Mouse (Mus musculus) kidney, postnatal 0 days (tissue): ENCODE results near the gene Tmem131. TPM values are rescaled to one million over a fixed set of nuclear protein-coding genes. Genes with fewer than 3 reads are reported as not detected.

ENCODE experiments used
- ATAC-seq: fragments of 200-750 bp; cut with Nextera tagmentation; replicated peaks from 2 replicates; pipeline ENCODE4 v1.8.0; 2017; ENCODE audit warnings: low read depth, moderate number of reproducible peaks, moderate TSS enrichment, moderate library complexity; ENCODE audit not compliant: low FRiP score
- DNase-seq: peaks from one replicate; pipeline ENCODE4 v3.0.0-alpha.2; 2016; ENCODE audit warnings: low spot score
- H3K27ac ChIP-seq: fragments of 300-500 bp; sonication (generic); 2 replicates; pipeline ENCODE4 v1.5.1; 2014; ENCODE audit warnings: mild to moderate bottlenecking
- H3K27me3 ChIP-seq: fragments of 300-500 bp; sonication (generic); 2 replicates; pipeline ENCODE4 v1.6.1; 2014; ENCODE audit warnings: low read length, mixed read lengths; ENCODE audit not compliant: insufficient read depth
- H3K36me3 ChIP-seq: fragments of 300-500 bp; sonication (generic); 2 replicates; pipeline ENCODE4 v1.6.1; 2014; ENCODE audit warnings: low read length, mixed read lengths; ENCODE audit not compliant: insufficient read depth
- H3K4me1 ChIP-seq: fragments of 300-500 bp; sonication (generic); replicated peaks from 2 replicates; pipeline ENCODE4 v1.6.1; 2014; ENCODE audit warnings: antibody characterized with exemption, low read length, mixed read lengths; ENCODE audit not compliant: insufficient read depth
- H3K4me2 ChIP-seq: fragments of 300-500 bp; sonication (generic); 2 replicates; pipeline ENCODE4 v1.6.1; 2014; ENCODE audit warnings: mild to moderate bottlenecking, low read length, moderate library complexity, mixed read lengths
- H3K4me3 ChIP-seq: fragments of 300-500 bp; sonication (generic); replicated peaks from 2 replicates; pipeline ENCODE4 v1.5.1; 2014; ENCODE audit warnings: low read depth, low read length
- H3K9ac ChIP-seq: fragments of 300-500 bp; sonication (generic); 2 replicates; pipeline ENCODE4 v1.6.1; 2014; ENCODE audit warnings: low read depth, low read length
- H3K9me3 ChIP-seq: fragments of 300-500 bp; sonication (generic); replicated peaks from 2 replicates; pipeline ENCODE4 v1.6.1; 2016; ENCODE audit warnings: low read length, inconsistent platforms, mixed read lengths
- CTCF ChIP-seq: IDR thresholded peaks from 2 replicates; pipeline ENCODE4 v1.5.1; 2016; ENCODE audit warnings: antibody characterized with exemption, low read depth, mild to moderate bottlenecking, moderate library complexity
- WGBS: fragments of 180-500 bp; shearing (Covaris S2); extraction: QIAGEN DNeasy Blood & Tissue Kit; methylation state at CpG from one replicate; pipeline ENCODE4 v1.1.7; 2014; 5-methylcytosine and 5-hydroxymethylcytosine counted together
- polyA plus RNA-seq: library from polyadenylated mRNA; unstranded; fragments of >200 nt; fragmentation: Nextera tagmentation; extraction: Ambion mirVana; gene quantifications from 2 replicates; pipeline ENCODE4 v1.2.1, GENCODE M21; 2015

The Tmem131 gene
- polyA plus RNA-seq, 1 experiment from 2014 or later, result 9.0 TPM

DNA sequence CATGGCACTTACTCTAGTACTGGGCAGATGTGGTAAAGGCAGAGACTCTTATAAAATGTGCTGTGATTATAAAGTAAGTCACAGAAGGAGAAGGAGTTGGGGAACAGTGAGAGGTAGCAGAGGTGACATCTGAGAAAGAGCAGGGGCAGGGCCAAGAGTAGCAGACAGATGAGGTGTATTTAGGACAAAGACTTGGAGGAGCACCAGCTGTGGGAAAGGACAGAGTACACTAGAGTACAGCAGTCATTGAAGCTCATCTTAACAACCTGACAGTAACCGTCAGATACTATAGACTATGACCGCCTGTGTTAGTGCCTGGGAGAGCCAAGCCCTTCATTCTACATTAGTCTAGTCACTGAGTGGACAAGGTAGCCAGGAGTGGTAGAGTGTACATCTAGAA lies 102.5 kb downstream of the Tmem131 start:
- peaks cover 20% of the 10 kb centered on the region for H3K36me3 ChIP-seq
- no peak overlapping the region for H3K9ac ChIP-seq
- H3K4me1 ChIP-seq, result no peaks in the 10 kb centered on the region
- no peak for TF ChIP-seq CTCF
- H3K9me3 ChIP-seq, result no peaks in the 10 kb centered on the region
- H3K27me3 ChIP-seq, result no peaks in the 10 kb centered on the region
- ATAC-seq (no peak), DNase-seq (no peak)
- no peak overlapping the region for H3K27ac ChIP-seq
- no peak overlapping the region for H3K4me3 ChIP-seq
- no peak overlapping the region for H3K4me2 ChIP-seq
- 91% methylated on average over 2 of the region's 2 CpGs for WGBS

DNA sequence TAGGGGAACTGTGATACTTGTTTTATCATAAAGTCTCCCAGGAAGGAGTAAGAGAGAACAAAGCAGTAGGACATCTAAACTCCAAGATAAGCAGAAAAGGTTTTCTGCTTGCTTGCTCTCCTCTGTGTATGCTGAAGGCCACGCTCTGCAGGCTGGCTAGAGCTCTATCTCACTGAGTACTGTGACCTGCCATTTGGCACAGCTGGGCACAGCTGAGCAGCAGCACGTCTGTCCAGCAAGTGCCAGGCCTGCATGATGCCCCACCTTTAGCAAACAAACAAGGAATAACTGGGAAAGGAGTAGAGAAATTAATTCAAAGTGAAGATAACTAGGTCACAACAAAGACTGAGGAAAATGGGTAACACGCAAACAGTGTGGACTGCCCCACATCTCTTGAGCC lies 103.6 kb downstream of the Tmem131 start:
- H3K36me3 ChIP-seq, result peaks cover 20% of the 10 kb centered on the region
- DNase-seq (no peak), ATAC-seq (no peak)
- 89% methylated on average over 3 of the region's 3 CpGs for WGBS
- no peaks in the 10 kb centered on the region for H3K4me1 ChIP-seq
- H3K4me3 ChIP-seq, result no peak overlapping the region
- H3K9me3 ChIP-seq, result no peaks in the 10 kb centered on the region
- no peak overlapping the region for H3K9ac ChIP-seq
- TF ChIP-seq CTCF, result no peak
- H3K27ac ChIP-seq, result no peak overlapping the region
- no peaks in the 10 kb centered on the region for H3K27me3 ChIP-seq
- H3K4me2 ChIP-seq, result no peak overlapping the region

DNA sequence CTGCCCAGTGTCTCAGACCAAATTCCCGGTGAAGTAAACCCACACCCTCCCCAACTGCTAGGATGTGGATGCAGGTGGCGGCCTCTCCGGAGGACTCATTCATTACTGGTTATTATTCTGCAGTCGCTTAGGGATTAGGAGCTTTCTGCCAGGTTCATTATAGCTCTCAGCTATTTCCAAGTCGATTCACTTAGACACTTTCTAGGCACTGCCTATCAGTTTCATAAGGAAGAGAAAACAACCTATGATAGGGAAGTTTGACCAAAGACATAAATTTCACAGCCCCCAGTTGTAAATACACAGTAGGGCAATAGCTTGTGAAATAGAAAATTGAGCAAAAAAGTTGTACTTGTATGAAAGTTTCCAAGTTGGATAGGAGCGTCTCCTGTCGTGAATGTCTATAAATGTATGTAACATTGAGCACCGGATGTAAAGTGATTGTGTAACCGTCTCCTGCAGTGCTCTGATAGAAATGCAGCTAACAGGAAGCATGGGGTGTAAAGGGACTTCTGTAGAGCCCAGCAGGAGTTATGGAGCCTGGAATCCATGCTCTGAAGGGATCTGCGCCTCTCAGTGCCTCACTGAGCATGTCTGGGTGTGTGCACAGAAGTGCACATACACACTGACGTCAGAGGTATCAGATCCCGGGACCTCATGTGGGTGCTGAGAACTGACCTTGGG lies 107.1 kb downstream of the Tmem131 start:
- no peak for TF ChIP-seq CTCF
- H3K27ac ChIP-seq, result no peak overlapping the region
- H3K36me3 ChIP-seq, result peaks cover 36% of the 10 kb centered on the region

DNA sequence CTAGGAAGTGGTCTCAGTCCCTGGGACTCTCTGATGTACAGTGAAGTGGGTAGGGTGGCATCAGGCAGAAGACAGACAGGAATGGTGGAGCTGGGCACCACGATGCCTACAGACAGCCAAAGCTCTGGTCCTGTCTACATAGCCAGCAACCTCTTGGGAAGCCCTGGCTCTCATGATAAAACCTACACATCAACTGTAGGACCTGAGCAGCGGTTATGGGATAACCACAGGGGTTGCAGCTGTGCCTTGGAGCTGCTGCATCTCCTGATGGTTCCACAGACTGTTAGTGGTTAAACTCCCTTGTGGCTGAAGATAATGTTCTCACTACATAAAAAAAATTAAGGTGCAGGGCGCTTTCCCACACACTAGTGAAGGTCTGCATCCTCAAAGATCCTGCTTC lies 107.9 kb downstream of the Tmem131 start:
- 91% methylated on average over 3 of the region's 3 CpGs for WGBS
- TF ChIP-seq CTCF, result no peak
- Histone ChIP-seq H3K27ac (no peak overlapping the region), H3K4me1 (no peaks in the 10 kb centered on the region), H3K36me3 (peaks cover 38% of the 10 kb centered on the region), H3K9ac (no peak overlapping the region), H3K9me3 (no peaks in the 10 kb centered on the region), H3K4me2 (no peak overlapping the region), H3K4me3 (no peak overlapping the region), H3K27me3 (no peaks in the 10 kb centered on the region)
- ATAC-seq (no peak), DNase-seq (no peak)

More for the DNA sequence above, 107.1 kb downstream of the Tmem131 start:
- Histone ChIP-seq H3K9me3 (no peaks in the 10 kb centered on the region), H3K4me1 (no peaks in the 10 kb centered on the region), H3K4me3 (no peak overlapping the region), H3K27me3 (no peaks in the 10 kb centered on the region), H3K4me2 (no peak overlapping the region), H3K9ac (no peak overlapping the region)
- DNase-seq, result no peak
- ATAC-seq, result no peak
- WGBS, result 84% methylated on average over 12 of the region's 12 CpGs

DNA sequence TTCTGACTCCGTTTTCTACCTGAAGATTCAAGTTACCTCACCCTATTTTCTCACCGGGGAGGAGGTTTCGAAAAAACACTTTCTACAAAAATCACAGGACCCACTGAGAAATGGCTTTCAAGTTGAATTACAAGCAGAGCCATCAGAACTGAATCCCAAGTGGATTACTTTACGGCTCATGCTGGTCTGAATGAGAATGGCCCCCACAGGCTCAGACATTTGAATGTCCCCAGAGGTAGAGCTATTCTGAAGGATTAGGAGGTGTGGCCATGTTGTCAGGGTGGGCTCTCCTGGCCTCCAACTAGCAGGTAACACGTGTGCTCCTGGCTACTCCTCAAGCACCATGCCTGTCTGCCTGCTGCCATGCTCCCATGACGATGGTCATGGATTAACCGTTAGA lies 109.4 kb downstream of the Tmem131 start:
- no peak for TF ChIP-seq CTCF
- no peak overlapping the region for H3K9ac ChIP-seq
- WGBS, result 90% methylated on average over 7 of the region's 7 CpGs
- H3K27me3 ChIP-seq, result no peaks in the 10 kb centered on the region
- DNase-seq (no peak), ATAC-seq (no peak)
- no peak overlapping the region for H3K4me2 ChIP-seq
- no peak overlapping the region for H3K27ac ChIP-seq
- no peak overlapping the region for H3K4me3 ChIP-seq
- H3K4me1 ChIP-seq, result no peaks in the 10 kb centered on the region
- H3K9me3 ChIP-seq, result no peaks in the 10 kb centered on the region
- peaks cover 29% of the 10 kb centered on the region for H3K36me3 ChIP-seq

DNA sequence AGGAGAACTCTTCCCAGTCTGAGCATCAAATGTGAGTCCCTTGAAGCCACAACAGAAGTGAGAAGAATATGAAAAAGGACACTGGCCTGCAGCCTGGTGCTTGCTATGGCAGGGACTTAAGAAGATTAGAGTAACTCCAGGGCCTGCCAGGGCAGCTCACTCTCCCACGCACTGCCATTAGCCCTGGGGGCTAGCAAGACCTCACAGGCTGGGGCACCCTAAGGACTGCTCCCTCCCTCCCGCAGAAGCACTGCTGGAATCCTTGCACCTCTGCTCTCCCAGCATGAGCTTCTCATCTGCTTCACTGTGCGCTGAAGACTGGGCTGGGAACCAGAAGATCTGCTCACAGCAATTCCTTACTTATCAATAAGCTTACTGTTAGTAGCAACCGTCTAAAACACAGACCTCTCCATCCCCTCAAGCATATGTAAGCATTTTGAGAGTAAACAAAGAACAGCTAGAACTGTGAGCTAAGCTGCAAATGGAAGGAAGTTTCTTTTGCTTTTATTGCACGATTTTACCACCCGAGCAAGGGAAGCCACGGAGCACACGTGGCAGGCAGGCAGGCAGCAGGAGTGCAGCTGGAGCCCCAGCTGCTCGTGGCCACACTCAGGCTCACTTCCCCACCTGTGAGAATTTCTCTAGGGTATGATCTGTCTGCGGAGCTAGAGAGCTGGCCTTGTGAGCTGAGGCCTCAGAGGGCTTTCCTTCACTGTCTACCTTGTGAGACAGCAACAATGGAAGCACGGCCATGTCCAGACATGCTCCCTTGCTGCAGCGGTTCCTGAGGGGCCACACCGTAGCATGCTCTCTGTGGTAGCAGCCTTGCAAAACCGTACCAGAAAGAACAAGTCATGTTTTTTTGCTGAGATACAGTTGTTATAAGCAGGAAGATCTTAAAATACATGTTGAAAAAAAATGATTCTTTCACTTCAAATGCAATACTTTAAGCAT lies 112.3 kb downstream of the Tmem131 start:
- WGBS, result 65% methylated on average over 14 of the region's 14 CpGs
- H3K4me3 ChIP-seq, result no peak overlapping the region
- ATAC-seq (no peak), DNase-seq (no peak)
- peaks cover 32% of the 10 kb centered on the region for H3K36me3 ChIP-seq
- H3K27me3 ChIP-seq, result no peaks in the 10 kb centered on the region
- H3K9me3 ChIP-seq, result no peaks in the 10 kb centered on the region
- no peak overlapping the region for H3K4me2 ChIP-seq
- H3K9ac ChIP-seq, result no peak overlapping the region
- no peaks in the 10 kb centered on the region for H3K4me1 ChIP-seq
- no peak for TF ChIP-seq CTCF
- H3K27ac ChIP-seq, result no peak overlapping the region
